Mouse (Mus musculus): ENCODE data around the gene Gm49369.

The Gm49369 gene

GRCm38 (mm10) chr7:142394261-142395190 lies 12.1 kb upstream of the Gm49369 start:
- no peak for DNase-seq (ENCODE audit: low spot score)

- DNase-seq (ENCODE audit: low spot score) = no peak
These were observed 10.7 kb upstream of the Gm49369 start for GRCm38 (mm10) chr7:142393191-142393590.

GRCm38 (mm10) chr7:142391609-142392008 lies 9.1 kb upstream of the Gm49369 start:
- no peak for DNase-seq (ENCODE audit: low spot score)

DNA sequence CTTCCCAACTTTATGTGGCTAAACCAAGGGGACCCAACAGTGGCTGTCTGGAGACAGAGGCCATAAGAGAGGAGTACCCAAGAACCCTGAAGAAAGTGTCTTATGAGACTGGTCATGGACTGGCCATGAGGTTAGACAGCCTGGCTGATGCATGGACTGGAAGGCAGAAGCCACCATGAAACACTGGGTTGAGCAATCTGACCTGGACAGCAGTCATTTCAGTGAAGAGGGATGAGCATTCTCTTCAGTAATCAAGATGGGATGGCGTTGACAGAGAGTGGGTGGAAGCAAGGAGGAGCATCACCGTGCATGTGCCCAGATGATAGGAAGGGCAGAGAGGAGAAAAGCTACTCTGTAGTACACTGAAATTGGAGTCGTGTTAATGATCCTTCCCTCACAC lies 8.6 kb upstream of the Gm49369 start:
- DNase-seq (ENCODE audit: low spot score) = no peak

DNA sequence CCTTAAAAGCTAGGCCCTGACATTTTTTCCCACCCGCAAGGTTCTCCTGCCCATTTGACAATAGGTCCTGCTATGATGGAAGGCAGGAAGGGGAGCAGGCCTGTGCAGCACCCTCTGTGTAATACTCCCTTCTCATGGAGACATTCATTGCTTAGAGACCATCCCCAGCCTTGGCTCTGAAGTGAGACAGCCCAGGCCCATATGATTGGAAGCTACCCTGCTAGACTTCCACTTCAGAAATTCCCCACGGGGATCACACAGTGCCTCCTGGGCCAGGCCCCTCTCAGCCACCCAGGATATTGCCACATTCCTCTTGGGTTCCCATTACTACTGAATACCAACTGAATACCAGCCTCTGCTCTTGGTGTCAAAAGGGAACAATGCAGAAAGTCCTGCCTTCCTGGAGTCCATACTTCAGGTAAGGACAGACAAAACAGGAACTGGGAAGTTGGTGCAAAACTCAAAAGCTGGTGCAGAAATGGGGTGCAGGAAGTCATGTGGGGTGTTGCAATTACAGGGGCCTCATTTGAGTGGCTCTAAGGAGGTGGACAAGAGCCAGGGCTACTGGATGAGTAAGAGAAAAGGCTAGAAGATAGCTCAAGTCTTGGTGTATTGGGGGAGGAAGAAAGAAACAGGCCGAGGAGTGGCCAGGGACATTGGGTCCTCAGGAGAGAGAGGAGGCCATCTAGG lies 7.6 kb upstream of the Gm49369 start:
- DNase-seq (ENCODE audit: low spot score) = no peak

DNA sequence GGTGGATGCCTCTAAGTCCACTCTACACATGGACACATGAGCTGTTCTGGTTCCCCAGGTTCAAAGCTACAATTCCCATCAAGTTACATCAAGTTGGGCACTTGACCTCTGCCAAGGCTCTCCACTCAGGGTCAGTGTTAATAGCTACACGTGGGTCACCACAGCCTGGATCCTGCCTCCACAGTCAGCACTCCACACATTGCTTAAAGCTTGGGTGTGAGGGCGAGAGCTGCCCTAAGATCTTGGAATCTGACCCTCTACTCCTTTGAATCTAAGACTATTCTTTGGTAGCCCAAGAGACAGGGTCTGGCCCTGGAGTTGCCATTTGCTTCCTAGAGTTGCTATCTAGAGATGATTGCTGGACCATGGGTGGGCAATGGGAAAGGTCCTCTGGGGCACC lies 6.3 kb upstream of the Gm49369 start:
- no peak for DNase-seq (ENCODE audit: low spot score)

DNA sequence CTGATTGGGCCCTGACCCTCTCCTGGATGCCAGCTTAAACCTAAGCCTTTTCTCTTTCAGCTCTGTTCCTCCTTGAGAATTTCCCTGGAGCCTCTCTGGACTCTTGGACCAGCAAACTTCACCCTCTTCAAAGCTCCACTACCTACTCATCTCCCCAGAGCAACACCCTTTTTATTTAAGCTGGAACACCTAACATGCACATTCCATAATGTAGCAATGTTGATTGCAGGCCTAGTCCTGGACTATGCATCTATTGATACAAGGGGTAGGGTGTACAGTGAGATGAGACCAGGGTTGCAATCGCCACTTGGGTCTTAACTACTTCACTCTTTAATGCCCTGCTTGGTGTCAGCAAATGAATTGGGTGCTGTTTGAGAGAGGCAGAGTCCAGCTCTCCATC lies 5.7 kb upstream of the Gm49369 start:
- DNase-seq (ENCODE audit: low spot score) = no peak

- peak; percentile 98 for DNase-seq (ENCODE audit: low spot score)
These were observed 5.1 kb upstream of the Gm49369 start, which contains the start of gene Ctsd for GRCm38 (mm10) chr7:142387419-142388148. TSS of gene Ctsd (minus strand) at chr7:142388038.

- DNase-seq (ENCODE audit: low spot score) = no peak
These were observed 4.2 kb upstream of the Gm49369 start for GRCm38 (mm10) chr7:142386621-142387201.

- DNase-seq (ENCODE audit: low spot score) = no peak
These were observed 3.4 kb upstream of the Gm49369 start for GRCm38 (mm10) chr7:142385742-142386403.

- DNase-seq (ENCODE audit: low spot score) = no peak
These were observed 1.8 kb upstream of the Gm49369 start for GRCm38 (mm10) chr7:142384306-142384705.

DNA sequence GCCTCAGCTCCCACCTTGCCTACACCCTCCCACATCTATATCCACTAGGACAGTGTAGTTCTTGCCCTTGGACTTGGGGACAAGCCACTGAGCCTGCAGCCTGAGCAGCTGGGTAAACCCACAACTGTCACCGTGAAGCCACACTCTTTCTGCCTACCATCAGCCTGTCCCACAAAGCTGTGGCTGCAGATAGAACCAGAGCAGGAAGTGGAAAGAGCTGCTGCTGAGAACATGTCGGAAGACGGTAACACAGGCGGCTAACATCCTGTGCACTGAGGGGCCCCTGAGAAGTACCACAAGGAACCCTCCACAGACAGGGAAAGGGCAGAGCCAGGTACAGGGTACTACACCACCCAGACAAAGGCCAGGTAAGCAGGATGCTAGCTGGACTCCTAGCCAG lies 1.3 kb downstream of the Gm49369 start:
- no peak for DNase-seq (ENCODE audit: low spot score)

- no peak for DNase-seq (ENCODE audit: low spot score)
These were observed 3.3 kb downstream of the Gm49369 start for GRCm38 (mm10) chr7:142379186-142379585.

- DNase-seq (ENCODE audit: low spot score) = no peak
These were observed 5.1 kb downstream of the Gm49369 start for GRCm38 (mm10) chr7:142377233-142377925.

- DNase-seq (ENCODE audit: low spot score) = no peak
These were observed 6.4 kb downstream of the Gm49369 start for GRCm38 (mm10) chr7:142376096-142376495.

GRCm38 (mm10) chr7:142375261-142375724 lies 7.2 kb downstream of the Gm49369 start:
- DNase-seq (ENCODE audit: low spot score) = peak; percentile 54

GRCm38 (mm10) chr7:142374413-142375015 lies 8.0 kb downstream of the Gm49369 start:
- DNase-seq (ENCODE audit: low spot score) = no peak

- no peak for DNase-seq (ENCODE audit: low spot score)
These were observed 8.6 kb downstream of the Gm49369 start, which contains the start of gene Ifitm10 for GRCm38 (mm10) chr7:142373641-142374412. TSS of gene Ifitm10 (minus strand) at chr7:142373753.

DNA sequence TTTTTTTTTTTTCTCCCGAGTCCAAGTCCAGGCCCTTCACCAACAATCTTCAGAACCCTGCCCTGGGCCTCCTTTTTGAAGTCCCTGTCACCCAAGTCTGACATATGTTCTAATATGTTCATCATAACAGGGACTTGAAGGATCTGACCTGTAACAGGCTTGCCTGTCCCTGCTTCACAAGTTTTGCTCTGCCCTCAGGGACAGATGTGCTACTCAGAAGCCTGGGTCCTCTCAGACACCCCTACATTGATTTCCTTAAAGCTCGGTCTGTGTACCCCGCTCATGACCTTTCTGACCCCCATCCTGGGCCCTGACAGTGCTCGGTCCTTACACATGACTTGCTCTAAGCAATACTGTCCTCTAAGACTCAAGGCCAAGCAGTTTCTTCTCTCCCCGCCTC lies 9.4 kb downstream of the Gm49369 start:
- DNase-seq (ENCODE audit: low spot score) = no peak
